Mouse (Mus musculus) CH12.LX (cell line): Measurements from ENCODE around the gene Lypd9.
"Not testable (repeated sequence)": the region's sequence is repeated elsewhere in the genome, so short reads cannot be mapped to it uniquely, and the experiment has no call there.

Experiments used
- EP300 ChIP-seq: IDR thresholded peaks from 2 replicates; pipeline ENCODE4 v1.6.1; 2011; ENCODE audit warnings: low read length, improper control_type of control experiment
- MAZ ChIP-seq: IDR thresholded peaks from 2 replicates; pipeline ENCODE4 v1.6.1; 2012; ENCODE audit warnings: low read depth, mild to moderate bottlenecking, inconsistent platforms, low read length, improper control_type of control experiment, moderate library complexity
- POLR2A ChIP-seq: IDR thresholded peaks from 2 replicates; pipeline ENCODE4 v1.6.1; 2011; ENCODE audit warnings: low read depth, mild to moderate bottlenecking, improper control_type of control experiment, low read length
- ZNF384 ChIP-seq: IDR thresholded peaks from 2 replicates; pipeline ENCODE4 v1.6.1; 2012; ENCODE audit warnings: low read depth, low read length, improper control_type of control experiment, inconsistent platforms

GRCm38 (mm10) chr11:58502472-58502871 lies 49.7 kb upstream of the Lypd9 start, which contains the start of gene Olfr331:
- not testable (repeated sequence) for TF ChIP-seq POLR2A, MAZ, ZNF384, EP300
